Mouse (Mus musculus) testis, adult 2 months (tissue): Measurements from ENCODE around the gene Pnpla7.
A peak's percentile ranks its signal among the peaks of the same experiment; 100 is the strongest.

Source experiments
- CTCF ChIP-seq: fragments of 200-500 bp; IDR thresholded peaks from 2 replicates; pipeline ENCODE4 v1.5.1; 2012; ENCODE audit warnings: low read depth, mild to moderate bottlenecking, inconsistent platforms, low read length, moderate library complexity; ENCODE audit not compliant: control insufficient read depth, insufficient read depth, insufficient replicate concordance
- POLR2A ChIP-seq: fragments of 200-500 bp; IDR thresholded peaks from 2 replicates; pipeline ENCODE4 v1.6.1; 2012; ENCODE audit warnings: low read depth, mild to moderate bottlenecking, inconsistent platforms, low read length, moderate library complexity; ENCODE audit not compliant: control insufficient read depth

DNA sequence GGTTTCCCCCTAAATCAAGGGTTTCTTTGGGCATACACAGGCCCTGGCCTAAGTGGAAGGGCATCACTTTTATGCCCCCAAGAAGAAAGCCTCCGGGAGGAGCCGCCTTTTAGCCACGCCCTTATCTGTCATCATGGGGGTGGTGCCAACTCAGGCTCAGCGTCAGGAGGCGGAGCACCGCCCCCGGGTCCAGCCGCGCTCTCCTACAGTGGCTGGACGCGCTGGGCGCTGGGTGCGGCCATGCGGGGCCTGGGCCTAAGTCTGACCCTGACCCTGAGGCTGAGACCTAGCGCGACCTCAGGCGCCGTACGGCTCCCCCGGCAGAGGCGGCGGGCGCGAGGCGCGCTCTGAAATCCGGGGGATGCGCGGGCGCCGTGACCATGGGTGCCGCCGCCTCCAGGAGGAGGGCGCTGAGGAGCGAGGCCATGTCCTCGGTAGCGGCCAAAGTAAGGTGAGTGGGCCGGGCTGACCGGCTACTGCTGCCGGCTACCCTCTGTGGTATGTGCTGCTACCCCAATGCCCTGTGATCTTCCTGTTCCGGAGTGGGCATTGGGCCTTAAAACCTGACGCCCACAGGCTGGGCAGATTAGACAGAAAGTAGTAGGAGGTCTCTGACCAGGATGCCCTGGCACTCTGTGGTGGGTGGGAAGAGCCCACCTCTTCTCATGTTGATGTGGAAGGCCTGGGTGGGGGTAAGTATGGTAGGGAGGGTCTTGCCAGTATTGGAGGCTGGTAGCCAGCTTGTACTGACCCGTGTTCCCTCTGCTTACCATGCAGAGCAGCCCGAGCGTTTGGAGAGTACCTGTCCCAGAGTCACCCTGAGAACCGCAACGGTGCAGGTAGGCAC lies 78.6 kb downstream of the Pnpla7 start, which contains the start of gene Nsmf:
- no peak for TF ChIP-seq CTCF
- TF ChIP-seq POLR2A, result peak; percentile 69
